Mouse (Mus musculus): ENCODE results near the gene Lag3. TPM values are rescaled to one million over a fixed set of nuclear protein-coding genes. Genes with fewer than 3 reads are reported as not detected.

Gene Lag3
- polyA plus RNA-seq (2012; ENCODE audit: low replicate concordance), result 15.5 and 17.2 TPM in 2 replicates

GRCm38 (mm10) chr6:124911533-124912218, at the start of gene Lag3:
Lag3 (minus strand) TSS chr6:124911705.

GRCm38 (mm10) chr6:124930754-124931524, 19.4 kb upstream of the Lag3 start, which contains the start of gene Mlf2:
Mlf2 (plus strand) TSS chr6:124931386.

GRCm38 (mm10) chr6:124919695-124920317, 8.3 kb upstream of the Lag3 start, which contains the start of gene Ptms:
Ptms (minus strand) TSS chr6:124920103.

GRCm38 (mm10) chr6:124887986-124888385, 23.5 kb downstream of the Lag3 start, which contains the start of gene Cd4:
Cd4 (minus strand) TSS chr6:124888221.

GRCm38 (mm10) chr6:124863658-124864298, 47.7 kb downstream of the Lag3 start, which contains the start of gene Gpr162:
Gpr162 (minus strand) TSS chr6:124863983.

GRCm38 (mm10) chr6:124856916-124857839, 54.3 kb downstream of the Lag3 start, which contains the start of gene P3h3:
P3h3 (minus strand) TSS chr6:124857752.

Other genes starting within 250 kb of the Lag3 start
- gene Lpcat3, start 248.7 kb downstream of the Lag3 start, polyA plus RNA-seq (2012; ENCODE audit: low replicate concordance), result 181 and 313 TPM in 2 replicates
- 121 and 214 TPM in 2 replicates for gene Emg1, start 199.5 kb downstream of the Lag3 start, polyA plus RNA-seq (2012; ENCODE audit: low replicate concordance)
- gene Phb2, start 199.4 kb downstream of the Lag3 start, polyA plus RNA-seq (2012; ENCODE audit: low replicate concordance), result 176 and 319 TPM in 2 replicates
- gene Ptpn6, start 173.0 kb downstream of the Lag3 start, polyA plus RNA-seq (2012; ENCODE audit: low replicate concordance), result 35.0 and 59.4 TPM in 2 replicates
- gene Grcc10, start 170.3 kb downstream of the Lag3 start, polyA plus RNA-seq (2012; ENCODE audit: low replicate concordance), result 14.7 and 16.6 TPM in 2 replicates
- gene Gm45234, start 155.7 kb downstream of the Lag3 start, polyA plus RNA-seq (2012; ENCODE audit: low replicate concordance), result 6.5 and 9.2 TPM in 2 replicates
- gene Atn1, start 155.2 kb downstream of the Lag3 start, polyA plus RNA-seq (2012; ENCODE audit: low replicate concordance), result 34.5 and 35.4 TPM in 2 replicates
- gene Eno2, start 142.0 kb downstream of the Lag3 start, polyA plus RNA-seq (2012; ENCODE audit: low replicate concordance), result 0.11 and 0.80 TPM in 2 replicates
- not detected in 2 replicates for gene Lrrc23, start 132.0 kb downstream of the Lag3 start, polyA plus RNA-seq (2012; ENCODE audit: low replicate concordance)
- gene Spsb2, start 103.0 kb downstream of the Lag3 start, polyA plus RNA-seq (2012; ENCODE audit: low replicate concordance), result 6.3 and 9.8 TPM in 2 replicates
- 16.7 and 65.2 TPM in 2 replicates for gene Tpi1, start 97.4 kb downstream of the Lag3 start, polyA plus RNA-seq (2012; ENCODE audit: low replicate concordance)
- 22.3 and 54.7 TPM in 2 replicates for gene Usp5, start 82.2 kb downstream of the Lag3 start, polyA plus RNA-seq (2012; ENCODE audit: low replicate concordance)
- gene Cdca3, start 82.2 kb downstream of the Lag3 start, polyA plus RNA-seq (2012; ENCODE audit: low replicate concordance), result 62.0 and 80.4 TPM in 2 replicates
- not detected in 2 replicates for gene Gnb3, start 71.4 kb downstream of the Lag3 start, polyA plus RNA-seq (2012; ENCODE audit: low replicate concordance)
- gene P3h3, start 54.0 kb downstream of the Lag3 start, polyA plus RNA-seq (2012; ENCODE audit: low replicate concordance), result 1.2 and 1.6 TPM in 2 replicates
- gene Gpr162, start 47.7 kb downstream of the Lag3 start, polyA plus RNA-seq (2012; ENCODE audit: low replicate concordance), result 0.41 and 1.1 TPM in 2 replicates
- gene Cd4, start 23.5 kb downstream of the Lag3 start, polyA plus RNA-seq (2012; ENCODE audit: low replicate concordance), result 8.6 and 14.1 TPM in 2 replicates
- 272 and 614 TPM in 2 replicates for gene Ptms, start 8.4 kb upstream of the Lag3 start, polyA plus RNA-seq (2012; ENCODE audit: low replicate concordance)
- gene Mlf2, start 19.7 kb upstream of the Lag3 start, polyA plus RNA-seq (2012; ENCODE audit: low replicate concordance), result 197 and 222 TPM in 2 replicates
- gene Cops7a, start 53.8 kb upstream of the Lag3 start, polyA plus RNA-seq (2012; ENCODE audit: low replicate concordance), result 25.6 and 40.3 TPM in 2 replicates
- 16.7 and 36.1 TPM in 2 replicates for gene Pianp, start 85.0 kb upstream of the Lag3 start, polyA plus RNA-seq (2012; ENCODE audit: low replicate concordance)
- 40.4 and 66.4 TPM in 2 replicates for gene Zfp384, start 97.4 kb upstream of the Lag3 start, polyA plus RNA-seq (2012; ENCODE audit: low replicate concordance)
- gene Ing4, start 128.1 kb upstream of the Lag3 start, polyA plus RNA-seq (2012; ENCODE audit: low replicate concordance), result 8.1 and 12.1 TPM in 2 replicates
- 7.7 and 14.0 TPM in 2 replicates for gene Acrbp, start 138.0 kb upstream of the Lag3 start, polyA plus RNA-seq (2012; ENCODE audit: low replicate concordance)
- gene Lpar5, start 156.2 kb upstream of the Lag3 start, polyA plus RNA-seq (2012; ENCODE audit: low replicate concordance), result 1.7 and 4.5 TPM in 2 replicates
- 91.9 and 132 TPM in 2 replicates for gene Chd4, start 184.3 kb upstream of the Lag3 start, polyA plus RNA-seq (2012; ENCODE audit: low replicate concordance)
- 22.6 and 92.7 TPM in 2 replicates for gene Nop2, start 220.2 kb upstream of the Lag3 start, polyA plus RNA-seq (2012; ENCODE audit: low replicate concordance)
- gene Iffo1, start 233.5 kb upstream of the Lag3 start, polyA plus RNA-seq (2012; ENCODE audit: low replicate concordance), result 34.4 and 64.4 TPM in 2 replicates

Data from leukemia stem cell, adult 10-12 weeks (primary cell).